Mouse (Mus musculus): Measurements from ENCODE around the gene Prox1. TPM values are rescaled to one million over a fixed set of nuclear protein-coding genes. Genes with fewer than 3 reads are reported as not detected.

The Prox1 gene
- polyA plus RNA-seq, 2 experiments, result 2.6 to 3.1 TPM

GRCm38 (mm10) chr1:190171341-190171740 lies 827 bp upstream of the Prox1 start:
- Histone ChIP-seq H3K9me3 (ENCODE audit: control insufficient read depth, low read length) (no peaks in the 10 kb centered on the region), H3K4me3 (replicated peaks; ENCODE audit: low read length) (peak overlapping the region; percentile 55), H3K4me1 (ENCODE audit: control insufficient read depth, insufficient read depth, low read length) (peaks cover 20% of the 10 kb centered on the region), H3K4me2 (replicated peaks; ENCODE audit: low read depth, low read length, severe bottlenecking) (peak overlapping the region; percentile 84), H3K9ac (ENCODE audit: low read depth, low read length, severe bottlenecking) (no peak overlapping the region), H3K36me3 (ENCODE audit: control insufficient read depth, insufficient read depth, low read length) (no peaks in the 10 kb centered on the region), H3K27me3 (ENCODE audit: control insufficient read depth, insufficient read depth, low read length) (peaks cover 86% of the 10 kb centered on the region), H3K27ac (replicated peaks; ENCODE audit: low read depth, low read length) (no peak overlapping the region)
- WGBS, result 4% methylated on average over 10 of the region's 10 CpGs
- DNase-seq (ENCODE audit: low spot score) (no peak), ATAC-seq (ENCODE audit: low FRiP score, low read depth) (no peak)
- no peak for TF ChIP-seq POLR2A (IDR thresholded peaks at IDR 0.05; ENCODE audit: borderline replicate concordance, extremely low read depth, insufficient read depth, insufficient read length)

- Histone ChIP-seq H3K4me3 (replicated peaks; ENCODE audit: low read length) (peak overlapping the region; percentile 55), H3K27me3 (ENCODE audit: control insufficient read depth, insufficient read depth, low read length) (peaks cover 81% of the 10 kb centered on the region), H3K9me3 (ENCODE audit: control insufficient read depth, low read length) (no peaks in the 10 kb centered on the region), H3K9ac (ENCODE audit: low read depth, low read length, severe bottlenecking) (peak overlapping the region; percentile 52), H3K36me3 (ENCODE audit: control insufficient read depth, insufficient read depth, low read length) (no peaks in the 10 kb centered on the region), H3K4me1 (ENCODE audit: control insufficient read depth, insufficient read depth, low read length) (peaks cover 20% of the 10 kb centered on the region), H3K4me2 (replicated peaks; ENCODE audit: low read depth, low read length, severe bottlenecking) (peak overlapping the region; percentile 84), H3K27ac (replicated peaks; ENCODE audit: low read depth, low read length) (no peak overlapping the region)
- ATAC-seq (ENCODE audit: low FRiP score, low read depth) (peak; percentile 35), DNase-seq (ENCODE audit: low spot score) (no peak)
- WGBS, result under 1% methylated on average over 12 of the region's 24 CpGs
- no peak for TF ChIP-seq POLR2A (IDR thresholded peaks at IDR 0.05; ENCODE audit: borderline replicate concordance, extremely low read depth, insufficient read depth, insufficient read length)
These were observed 304 bp upstream of the Prox1 start for GRCm38 (mm10) chr1:190170819-190171216.

GRCm38 (mm10) chr1:190168761-190169671 lies 1.5 kb downstream of the Prox1 start:
- DNase-seq (ENCODE audit: low spot score) (no peak), ATAC-seq (ENCODE audit: low FRiP score, low read depth) (peak; percentile 8; the same call in 1 of the 2 replicates)
- peak overlapping the region; percentile 55 for H3K4me3 ChIP-seq (replicated peaks; ENCODE audit: low read length)
- no peak for TF ChIP-seq POLR2A (IDR thresholded peaks at IDR 0.05; ENCODE audit: borderline replicate concordance, extremely low read depth, insufficient read depth, insufficient read length)
- H3K36me3 ChIP-seq (ENCODE audit: control insufficient read depth, insufficient read depth, low read length), result no peaks in the 10 kb centered on the region
- under 1% methylated on average over 50 of the region's 51 CpGs for WGBS
- H3K4me2 ChIP-seq (replicated peaks; ENCODE audit: low read depth, low read length, severe bottlenecking), result peak overlapping the region; percentile 84
- H3K27ac ChIP-seq (replicated peaks; ENCODE audit: low read depth, low read length), result no peak overlapping the region
- peaks cover 66% of the 10 kb centered on the region for H3K27me3 ChIP-seq (ENCODE audit: control insufficient read depth, insufficient read depth, low read length)
- no peaks in the 10 kb centered on the region for H3K9me3 ChIP-seq (ENCODE audit: control insufficient read depth, low read length)
- H3K4me1 ChIP-seq (ENCODE audit: control insufficient read depth, insufficient read depth, low read length), result peaks cover 8% of the 10 kb centered on the region
- peak overlapping the region; percentile 40 for H3K9ac ChIP-seq (ENCODE audit: low read depth, low read length, severe bottlenecking)

- Histone ChIP-seq H3K4me1 (ENCODE audit: control insufficient read depth, insufficient read depth, low read length) (peaks cover 8% of the 10 kb centered on the region), H3K9me3 (ENCODE audit: control insufficient read depth, low read length) (no peaks in the 10 kb centered on the region), H3K27ac (replicated peaks; ENCODE audit: low read depth, low read length) (no peak overlapping the region), H3K9ac (ENCODE audit: low read depth, low read length, severe bottlenecking) (no peak overlapping the region), H3K36me3 (ENCODE audit: control insufficient read depth, insufficient read depth, low read length) (no peaks in the 10 kb centered on the region), H3K27me3 (ENCODE audit: control insufficient read depth, insufficient read depth, low read length) (peaks cover 57% of the 10 kb centered on the region), H3K4me3 (replicated peaks; ENCODE audit: low read length) (peak overlapping the region; percentile 55), H3K4me2 (replicated peaks; ENCODE audit: low read depth, low read length, severe bottlenecking) (0 out of 2 replicates have a peak overlapping the region, but pooled peaks have one; percentile 84)
- DNase-seq (ENCODE audit: low spot score) (no peak), ATAC-seq (ENCODE audit: low FRiP score, low read depth) (no peak)
- TF ChIP-seq POLR2A (IDR thresholded peaks at IDR 0.05; ENCODE audit: borderline replicate concordance, extremely low read depth, insufficient read depth, insufficient read length), result no peak
- WGBS, result 3% methylated on average over 4 of the region's 4 CpGs
These were observed 2.4 kb downstream of the Prox1 start for GRCm38 (mm10) chr1:190168115-190168514.

- Histone ChIP-seq H3K36me3 (ENCODE audit: control insufficient read depth, insufficient read depth, low read length) (no peaks in the 10 kb centered on the region), H3K4me1 (ENCODE audit: control insufficient read depth, insufficient read depth, low read length) (peaks cover 8% of the 10 kb centered on the region), H3K4me3 (replicated peaks; ENCODE audit: low read length) (no peak overlapping the region), H3K4me2 (replicated peaks; ENCODE audit: low read depth, low read length, severe bottlenecking) (no peak overlapping the region), H3K27ac (replicated peaks; ENCODE audit: low read depth, low read length) (no peak overlapping the region), H3K27me3 (ENCODE audit: control insufficient read depth, insufficient read depth, low read length) (peaks cover 52% of the 10 kb centered on the region), H3K9ac (ENCODE audit: low read depth, low read length, severe bottlenecking) (no peak overlapping the region), H3K9me3 (ENCODE audit: control insufficient read depth, low read length) (no peaks in the 10 kb centered on the region)
- no peak for DNase-seq (ENCODE audit: low spot score)
- 5% methylated on average over 1 of the region's 1 CpGs for WGBS
- no peak for TF ChIP-seq POLR2A (IDR thresholded peaks at IDR 0.05; ENCODE audit: borderline replicate concordance, extremely low read depth, insufficient read depth, insufficient read length)
- ATAC-seq (ENCODE audit: low FRiP score, low read depth), result no peak
These were observed 2.9 kb downstream of the Prox1 start for GRCm38 (mm10) chr1:190167609-190168008.

All from limb, embryonic 14.5 days (tissue).